Mouse (Mus musculus): ENCODE measurements around the gene Bmpr1a. TPM values are rescaled to one million over a fixed set of nuclear protein-coding genes. Genes with fewer than 3 reads are reported as not detected.

The Bmpr1a gene
- polyA plus RNA-seq, 1 experiment from 2014 or later, result 21.4 TPM

DNA sequence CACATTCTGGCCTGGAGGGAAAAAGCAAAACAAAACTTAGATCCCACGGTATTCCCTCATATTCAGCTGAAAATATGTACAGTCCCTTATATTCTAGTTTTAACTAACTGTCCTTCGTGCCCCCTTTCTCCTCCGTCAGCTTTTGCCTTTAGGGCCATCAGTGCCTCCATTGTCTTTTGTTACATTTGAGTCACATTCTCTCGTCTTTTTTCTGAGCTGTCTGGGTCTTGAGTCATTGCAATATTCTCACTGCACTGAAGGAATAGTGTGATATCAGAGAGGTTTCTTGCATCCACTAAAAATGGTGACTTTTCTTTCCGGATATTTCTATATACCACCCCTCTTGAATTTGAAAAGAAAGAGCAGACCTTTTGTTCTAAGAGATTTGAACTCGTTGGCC is 618 bp upstream of the Bmpr1a start:
- Histone ChIP-seq H3K9ac (peak overlapping the region; percentile 79; the same call in 1 of the 2 replicates), H3K27ac (replicated peaks) (no peak overlapping the region), H3K4me2 (peak overlapping the region; percentile 58), H3K4me1 (replicated peaks) (peaks cover 41% of the 10 kb centered on the region), H3K4me3 (no peak overlapping the region), H3K9me3 (no peaks in the 10 kb centered on the region), H3K36me3 (no peaks in the 10 kb centered on the region), H3K27me3 (no peaks in the 10 kb centered on the region)
- ATAC-seq (ENCODE audit: low FRiP score, low read depth), result no peak
- WGBS, result 40% methylated on average over 6 of the region's 6 CpGs

- peak; percentile 93 for ATAC-seq (ENCODE audit: low FRiP score, low read depth)
- WGBS, result under 1% methylated on average over 69 of the region's 115 CpGs
- Histone ChIP-seq H3K36me3 (no peaks in the 10 kb centered on the region), H3K4me3 (peak overlapping the region; percentile 65), H3K4me2 (peak overlapping the region; percentile 58), H3K27me3 (no peaks in the 10 kb centered on the region), H3K27ac (replicated peaks) (peak overlapping the region; percentile 94), H3K9me3 (no peaks in the 10 kb centered on the region), H3K4me1 (replicated peaks) (peaks cover 37% of the 10 kb centered on the region), H3K9ac (peak overlapping the region; percentile 85)
Observed at GRCm38 (mm10) chr14:34502475-34503324, 441 bp downstream of the Bmpr1a start.

DNA sequence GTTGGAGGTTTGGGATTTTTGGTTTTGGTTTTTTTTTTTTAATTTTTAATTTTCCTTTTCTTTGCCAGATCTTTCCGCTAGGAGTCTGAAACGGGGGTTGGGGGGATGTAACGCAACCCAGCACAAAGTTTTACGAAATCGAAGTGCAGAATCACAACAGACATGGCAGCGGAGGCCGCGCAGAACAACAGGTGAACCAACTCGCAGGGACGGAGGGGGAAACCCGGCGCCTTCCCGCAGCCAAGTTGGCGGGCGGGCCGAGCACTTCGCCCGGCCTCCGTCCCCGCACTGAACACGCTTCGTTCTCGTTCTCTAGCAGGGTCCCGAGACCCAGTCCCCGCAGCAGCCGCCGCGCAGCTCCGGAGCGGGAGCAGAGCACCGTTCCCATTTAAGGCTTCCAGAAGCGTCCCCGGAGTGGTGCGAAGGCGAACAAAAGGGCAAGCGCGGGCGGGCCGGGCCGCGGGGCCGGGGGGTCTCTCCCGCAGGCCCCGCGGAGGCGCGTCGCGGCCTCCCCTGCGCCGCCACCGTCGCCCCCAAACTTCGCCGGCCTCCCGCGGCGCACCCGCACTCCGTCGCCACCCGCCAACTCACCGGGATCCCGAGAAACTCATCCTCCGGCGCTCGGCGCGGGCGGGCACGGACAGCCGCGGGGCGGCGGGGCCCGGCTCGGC is 1.2 kb downstream of the Bmpr1a start:
- H3K27ac ChIP-seq (replicated peaks), result peak overlapping the region; percentile 94
- no peaks in the 10 kb centered on the region for H3K9me3 ChIP-seq
- H3K27me3 ChIP-seq, result no peaks in the 10 kb centered on the region
- ATAC-seq (ENCODE audit: low FRiP score, low read depth), result peak; percentile 46
- H3K4me3 ChIP-seq, result peak overlapping the region; percentile 65
- no peaks in the 10 kb centered on the region for H3K36me3 ChIP-seq
- peaks cover 44% of the 10 kb centered on the region for H3K4me1 ChIP-seq (replicated peaks)
- under 1% methylated on average over 77 of the region's 77 CpGs for WGBS
- peak overlapping the region; percentile 58 for H3K4me2 ChIP-seq
- peak overlapping the region; percentile 85 for H3K9ac ChIP-seq

- Histone ChIP-seq H3K9ac (peak overlapping the region; percentile 85), H3K4me1 (replicated peaks) (peaks cover 44% of the 10 kb centered on the region), H3K36me3 (no peaks in the 10 kb centered on the region), H3K27me3 (no peaks in the 10 kb centered on the region), H3K9me3 (no peaks in the 10 kb centered on the region), H3K4me2 (peak overlapping the region; percentile 58), H3K27ac (replicated peaks) (peak overlapping the region; percentile 94; the same call in 1 of the 2 replicates), H3K4me3 (peak overlapping the region; percentile 65)
- under 1% methylated on average over 16 of the region's 16 CpGs for WGBS
- ATAC-seq (ENCODE audit: low FRiP score, low read depth), result no peak
Observed at GRCm38 (mm10) chr14:34501447-34501803, 1.7 kb downstream of the Bmpr1a start.

DNA sequence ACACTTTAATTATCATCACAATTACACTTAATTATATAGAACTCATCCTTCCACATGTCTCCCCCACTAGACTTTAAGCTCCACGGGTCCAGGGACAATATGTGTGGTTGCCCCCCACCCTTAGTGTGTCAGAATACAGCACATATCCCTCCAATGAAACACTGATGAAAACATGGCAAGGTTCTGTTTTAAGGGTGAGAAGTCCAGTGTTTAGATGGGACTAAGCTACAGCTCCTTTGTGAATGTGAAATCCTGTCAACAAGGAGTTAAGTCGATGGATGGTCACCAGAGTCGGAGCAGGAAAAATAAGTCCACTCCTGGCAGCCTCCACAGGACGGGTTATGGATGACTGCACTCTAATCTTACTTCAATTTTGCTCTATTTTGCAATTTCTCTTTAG is 2.8 kb downstream of the Bmpr1a start:
- 3% methylated on average over 4 of the region's 4 CpGs for WGBS
- peaks cover 48% of the 10 kb centered on the region for H3K4me1 ChIP-seq (replicated peaks)
- H3K4me2 ChIP-seq, result peak overlapping the region; percentile 58
- H3K27me3 ChIP-seq, result no peaks in the 10 kb centered on the region
- H3K27ac ChIP-seq (replicated peaks), result no peak overlapping the region
- no peaks in the 10 kb centered on the region for H3K36me3 ChIP-seq
- peak overlapping the region; percentile 65 for H3K4me3 ChIP-seq
- ATAC-seq (ENCODE audit: low FRiP score, low read depth), result no peak
- no peaks in the 10 kb centered on the region for H3K9me3 ChIP-seq
- no peak overlapping the region for H3K9ac ChIP-seq

DNA sequence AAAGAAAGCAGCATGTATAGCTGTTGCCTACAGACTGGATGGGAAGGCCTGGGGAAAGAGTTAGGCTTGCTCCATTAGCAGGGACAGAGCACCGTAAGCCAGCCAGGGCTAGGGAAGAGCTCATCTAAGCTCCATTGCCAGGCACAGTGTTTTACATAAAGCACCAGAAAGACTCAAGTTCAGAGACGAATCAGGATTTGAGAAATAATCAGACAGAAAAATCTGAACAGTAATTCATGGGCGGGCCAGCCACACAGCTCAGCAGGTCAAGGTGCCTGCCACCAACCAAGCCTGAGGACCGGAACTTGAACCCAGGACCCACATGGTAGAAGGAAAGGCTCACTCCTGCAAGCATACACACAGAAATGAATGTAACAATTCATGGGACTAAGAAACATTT is 3.5 kb downstream of the Bmpr1a start:
- Histone ChIP-seq H3K9me3 (no peaks in the 10 kb centered on the region), H3K4me3 (peak overlapping the region; percentile 65), H3K27me3 (no peaks in the 10 kb centered on the region), H3K4me2 (peak overlapping the region; percentile 58), H3K9ac (0 out of 2 replicates have a peak overlapping the region, but pooled peaks have one; percentile 19), H3K36me3 (no peaks in the 10 kb centered on the region), H3K27ac (replicated peaks) (no peak overlapping the region), H3K4me1 (replicated peaks) (peaks cover 48% of the 10 kb centered on the region)
- ATAC-seq (ENCODE audit: low FRiP score, low read depth), result no peak
- WGBS, result 59% methylated on average over 4 of the region's 4 CpGs

GRCm38 (mm10) chr14:34497346-34497745 is 5.8 kb downstream of the Bmpr1a start:
- H3K9ac ChIP-seq, result no peak overlapping the region
- ATAC-seq (ENCODE audit: low FRiP score, low read depth), result no peak
- H3K36me3 ChIP-seq, result no peaks in the 10 kb centered on the region
- peaks cover 44% of the 10 kb centered on the region for H3K4me1 ChIP-seq (replicated peaks)
- WGBS, result 76% methylated on average over 3 of the region's 3 CpGs
- H3K9me3 ChIP-seq, result no peaks in the 10 kb centered on the region
- no peak overlapping the region for H3K4me3 ChIP-seq
- H3K4me2 ChIP-seq, result no peak overlapping the region
- no peaks in the 10 kb centered on the region for H3K27me3 ChIP-seq
- no peak overlapping the region for H3K27ac ChIP-seq (replicated peaks)

GRCm38 (mm10) chr14:34493682-34494081 is 9.5 kb downstream of the Bmpr1a start:
- no peak for ATAC-seq (ENCODE audit: low FRiP score, low read depth)
- Histone ChIP-seq H3K9ac (no peak overlapping the region), H3K4me3 (no peak overlapping the region), H3K36me3 (no peaks in the 10 kb centered on the region), H3K27ac (replicated peaks) (no peak overlapping the region), H3K4me1 (replicated peaks) (peaks cover 26% of the 10 kb centered on the region), H3K9me3 (no peaks in the 10 kb centered on the region), H3K27me3 (no peaks in the 10 kb centered on the region), H3K4me2 (no peak overlapping the region)
- 88% methylated on average over 3 of the region's 3 CpGs for WGBS

DNA sequence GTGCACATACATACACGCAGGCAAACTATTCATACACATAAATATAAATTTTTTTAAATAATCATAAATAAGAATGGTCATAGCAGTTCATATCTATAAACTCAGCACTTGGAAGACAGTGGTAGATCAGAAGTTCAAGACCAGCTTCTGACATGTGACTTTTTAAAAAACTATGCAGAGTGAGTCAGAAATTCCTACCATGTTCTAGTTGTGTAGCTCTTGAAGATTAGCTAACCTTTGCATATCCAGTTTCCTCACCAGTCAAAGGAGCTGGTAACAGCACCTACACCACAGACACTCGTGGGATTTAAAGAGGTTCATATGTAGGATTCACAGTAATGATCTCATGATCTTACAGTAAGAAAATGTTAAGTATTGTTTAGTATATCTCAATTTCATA is 10.5 kb downstream of the Bmpr1a start:
- no peak overlapping the region for H3K9ac ChIP-seq
- H3K36me3 ChIP-seq, result no peaks in the 10 kb centered on the region
- no peak overlapping the region for H3K4me2 ChIP-seq
- H3K27ac ChIP-seq (replicated peaks), result no peak overlapping the region
- no peaks in the 10 kb centered on the region for H3K9me3 ChIP-seq
- H3K4me3 ChIP-seq, result no peak overlapping the region
- ATAC-seq (ENCODE audit: low FRiP score, low read depth), result no peak
- no peaks in the 10 kb centered on the region for H3K27me3 ChIP-seq
- 93% methylated on average over 2 of the region's 2 CpGs for WGBS
- peaks cover 21% of the 10 kb centered on the region for H3K4me1 ChIP-seq (replicated peaks)

DNA sequence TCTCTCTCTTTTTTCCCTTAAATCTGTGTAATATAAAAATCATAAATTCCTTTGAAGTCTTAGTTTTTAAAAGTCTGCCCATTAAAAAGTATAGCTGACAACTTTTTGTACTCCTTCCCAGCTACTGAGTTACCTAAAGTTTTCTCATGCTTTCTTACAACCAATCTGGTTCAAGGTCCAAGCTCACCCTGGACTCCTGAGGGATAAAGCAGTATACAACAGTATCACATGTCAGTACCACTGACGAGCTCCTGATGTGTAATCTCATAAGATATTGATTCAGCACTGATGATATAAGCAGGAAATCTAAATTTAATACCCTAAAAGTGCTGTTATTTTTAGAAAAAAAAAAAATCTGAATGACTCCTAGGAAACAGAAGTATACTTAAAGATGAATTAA is 12.2 kb downstream of the Bmpr1a start:
- no peak for ATAC-seq (ENCODE audit: low FRiP score, low read depth)
- Histone ChIP-seq H3K9me3 (no peaks in the 10 kb centered on the region), H3K4me2 (no peak overlapping the region), H3K36me3 (no peaks in the 10 kb centered on the region), H3K4me1 (replicated peaks) (peaks cover 12% of the 10 kb centered on the region), H3K4me3 (no peak overlapping the region), H3K27ac (replicated peaks) (no peak overlapping the region), H3K9ac (no peak overlapping the region), H3K27me3 (no peaks in the 10 kb centered on the region)
- WGBS, result 80% methylated on average over 1 of the region's 1 CpGs

DNA sequence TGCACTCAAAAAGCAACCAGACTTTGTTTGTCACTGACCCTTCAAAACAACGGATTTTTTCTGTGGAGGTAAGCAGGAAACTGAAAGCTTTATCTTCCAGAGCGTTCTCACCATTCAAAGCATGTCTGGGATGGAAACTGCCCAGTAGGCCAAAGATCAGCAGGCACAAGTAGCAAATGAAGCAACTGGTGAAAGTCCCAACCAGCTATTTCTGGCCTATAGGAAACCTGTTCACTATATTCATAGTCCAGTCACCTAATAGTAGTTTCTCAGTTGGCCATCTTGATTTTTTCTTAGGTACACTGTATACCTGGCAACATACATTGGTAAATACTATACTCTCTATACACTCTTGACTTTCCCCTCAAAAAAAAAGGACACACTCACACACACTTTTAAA is 13.2 kb downstream of the Bmpr1a start:
- ATAC-seq (ENCODE audit: low FRiP score, low read depth), result no peak

GRCm38 (mm10) chr14:34486169-34486568 is 17.0 kb downstream of the Bmpr1a start:
- no peak; the same call in 1 of the 2 replicates for ATAC-seq (ENCODE audit: low FRiP score, low read depth)
- peaks cover 24% of the 10 kb centered on the region for H3K4me1 ChIP-seq (replicated peaks)
- no peak overlapping the region for H3K4me3 ChIP-seq
- WGBS, result 70% methylated on average over 8 of the region's 8 CpGs
- no peak overlapping the region for H3K27ac ChIP-seq (replicated peaks)
- H3K4me2 ChIP-seq, result no peak overlapping the region
- H3K9me3 ChIP-seq, result no peaks in the 10 kb centered on the region
- H3K36me3 ChIP-seq, result no peaks in the 10 kb centered on the region
- H3K9ac ChIP-seq, result no peak overlapping the region
- no peaks in the 10 kb centered on the region for H3K27me3 ChIP-seq

More for the DNA sequence above, 13.2 kb downstream of the Bmpr1a start:
- Histone ChIP-seq H3K4me1 (replicated peaks) (peaks cover 10% of the 10 kb centered on the region), H3K9ac (no peak overlapping the region), H3K27me3 (no peaks in the 10 kb centered on the region), H3K27ac (replicated peaks) (no peak overlapping the region), H3K9me3 (no peaks in the 10 kb centered on the region), H3K4me3 (no peak overlapping the region), H3K36me3 (no peaks in the 10 kb centered on the region), H3K4me2 (no peak overlapping the region)
- 82% methylated on average over 2 of the region's 2 CpGs for WGBS
